Mouse (Mus musculus): ENCODE measurements at regions not wholly inside any gene's neighbourhood (a gene's known extent, or its start where the extent isn't known, plus 50 kb on each side); places are given as distances from the start of the nearest gene placed in this dataset.

DNA sequence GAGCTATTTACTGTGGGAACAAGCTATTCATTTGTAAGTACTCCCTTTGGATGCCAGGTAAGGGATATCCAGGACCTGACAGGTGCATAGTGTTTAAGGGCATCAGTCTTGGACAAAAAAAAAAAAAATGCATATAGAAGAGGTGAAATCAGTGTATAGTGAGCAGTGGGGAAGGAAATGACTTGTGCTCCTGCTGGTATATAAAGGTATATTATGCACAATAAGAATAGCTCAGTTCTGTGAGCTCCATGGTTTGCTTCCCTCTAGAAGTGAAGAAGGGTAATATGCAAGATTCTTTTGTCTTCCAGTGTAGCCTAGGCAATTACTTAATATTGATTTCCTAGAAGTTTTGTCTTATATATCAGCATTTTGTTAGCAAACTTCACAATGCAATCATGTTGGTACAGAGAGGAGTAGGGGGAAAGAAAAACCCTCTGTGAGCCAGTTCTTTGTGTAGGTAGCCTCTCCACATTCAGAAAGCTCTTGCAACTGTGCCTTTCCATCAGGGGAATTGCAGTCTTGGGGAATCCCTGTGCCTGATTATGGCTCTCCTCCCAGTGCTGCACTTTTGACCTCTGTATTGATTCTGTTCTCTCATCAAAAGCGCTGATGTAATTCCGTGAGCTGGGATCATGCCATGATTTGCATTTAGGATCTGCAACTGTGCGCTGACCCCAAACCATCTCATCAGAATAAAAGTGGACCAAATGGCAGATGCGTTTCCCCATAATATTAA is 840.7 kb upstream of the Gm5150 start:
- Histone ChIP-seq H3K9me3 (ENCODE audit: control insufficient read depth, low read length) (no peaks in the 10 kb centered on the region), H3K4me3 (ENCODE audit: low read depth, low read length) (no peak overlapping the region), H3K4me1 (ENCODE audit: control insufficient read depth, insufficient read depth, low read length) (no peaks in the 10 kb centered on the region), H3K9ac (ENCODE audit: low read depth, low read length) (no peak overlapping the region), H3K27me3 (replicated peaks; ENCODE audit: control insufficient read depth, insufficient read depth, low read length) (no peaks in the 10 kb centered on the region), H3K4me2 (ENCODE audit: low read depth, low read length) (no peak overlapping the region), H3K36me3 (ENCODE audit: control insufficient read depth, insufficient read depth, low read length) (no peaks in the 10 kb centered on the region), H3K27ac (replicated peaks; ENCODE audit: low read depth, low read length) (no peak overlapping the region)
- WGBS = 59% methylated on average over 4 of the region's 4 CpGs
- DNase-seq (ENCODE audit: low spot score) (peak; percentile 8), ATAC-seq (ENCODE audit: low read depth) (no peak)

DNA sequence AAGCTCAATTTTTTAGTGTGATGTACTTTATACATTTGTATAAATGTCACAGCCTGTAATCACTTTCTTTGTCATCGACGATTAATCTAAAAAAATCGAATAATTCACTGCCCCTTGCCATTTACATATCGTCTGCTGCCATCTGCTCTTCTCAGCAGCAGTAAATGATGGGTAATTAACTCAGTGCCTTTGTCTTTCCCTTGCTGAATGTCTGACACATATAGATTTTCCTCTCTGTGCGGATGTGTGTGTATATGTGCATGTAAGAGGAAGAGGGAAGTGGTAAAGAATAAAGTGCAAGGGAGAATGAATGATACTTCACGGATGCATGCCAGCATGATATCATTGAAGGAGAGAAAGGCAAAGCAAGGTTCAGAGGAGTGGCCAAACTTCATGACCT is 814.3 kb upstream of the Gm5150 start:
- no peak overlapping the region for H3K4me2 ChIP-seq (ENCODE audit: low read depth, low read length)
- 80% methylated on average over 6 of the region's 6 CpGs for WGBS
- no peak overlapping the region for H3K9ac ChIP-seq (ENCODE audit: low read depth, low read length)
- no peak overlapping the region for H3K27ac ChIP-seq (replicated peaks; ENCODE audit: low read depth, low read length)
- H3K4me3 ChIP-seq (ENCODE audit: low read depth, low read length) = no peak overlapping the region
- no peaks in the 10 kb centered on the region for H3K9me3 ChIP-seq (ENCODE audit: control insufficient read depth, low read length)
- DNase-seq (ENCODE audit: low spot score) = no peak
- no peaks in the 10 kb centered on the region for H3K27me3 ChIP-seq (replicated peaks; ENCODE audit: control insufficient read depth, insufficient read depth, low read length)
- no peaks in the 10 kb centered on the region for H3K36me3 ChIP-seq (ENCODE audit: control insufficient read depth, insufficient read depth, low read length)
- H3K4me1 ChIP-seq (ENCODE audit: control insufficient read depth, insufficient read depth, low read length) = no peaks in the 10 kb centered on the region
- ATAC-seq (ENCODE audit: low read depth) = no peak

DNA sequence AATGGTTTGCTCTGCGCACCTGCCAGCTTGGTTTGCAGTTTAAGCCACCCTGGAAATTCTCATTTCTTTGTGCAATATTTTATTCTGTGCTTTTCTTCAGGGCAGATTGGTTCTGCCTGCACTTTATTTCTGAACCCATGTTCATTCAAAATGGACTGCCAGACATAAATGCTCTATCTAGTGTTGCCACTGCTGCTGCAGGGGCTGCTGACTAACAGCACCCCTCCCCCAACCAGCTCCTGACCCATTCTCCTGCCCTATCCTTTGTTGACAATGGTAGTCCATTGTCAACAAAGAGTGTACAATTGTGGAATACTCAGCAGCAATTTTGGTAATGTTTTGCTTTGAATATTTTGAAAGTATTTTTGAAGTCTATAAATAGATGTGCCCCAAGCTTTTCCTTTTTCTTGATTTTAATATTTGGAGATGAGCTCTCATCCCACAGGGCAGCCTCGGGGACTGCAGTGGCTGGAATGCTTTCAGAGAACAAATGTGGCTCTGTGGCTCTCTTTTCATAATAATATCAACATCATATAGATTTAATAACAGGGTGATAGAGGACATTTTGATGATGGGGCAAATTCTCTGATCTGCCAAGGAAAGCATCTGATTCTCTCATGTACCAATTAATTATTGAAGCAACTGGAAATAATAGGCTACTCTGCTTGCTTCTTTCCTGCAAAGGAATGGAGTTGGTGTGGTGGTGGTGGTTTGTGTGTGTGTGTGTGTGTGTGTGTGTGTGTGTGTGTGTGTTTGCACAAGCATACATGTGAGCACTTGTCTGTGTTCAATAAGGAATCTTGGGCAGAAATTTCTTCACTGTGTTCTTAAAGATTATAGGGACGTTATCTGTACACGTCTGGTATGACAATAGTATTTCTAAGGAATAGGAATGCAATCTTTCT is 813.2 kb upstream of the Gm5150 start:
- WGBS = 77% methylated on average over 4 of the region's 4 CpGs
- DNase-seq (ENCODE audit: low spot score) (no peak), ATAC-seq (ENCODE audit: low read depth) (no peak)
- Histone ChIP-seq H3K4me2 (ENCODE audit: low read depth, low read length) (no peak overlapping the region), H3K27ac (replicated peaks; ENCODE audit: low read depth, low read length) (no peak overlapping the region), H3K9me3 (ENCODE audit: control insufficient read depth, low read length) (no peaks in the 10 kb centered on the region), H3K27me3 (replicated peaks; ENCODE audit: control insufficient read depth, insufficient read depth, low read length) (no peaks in the 10 kb centered on the region), H3K9ac (ENCODE audit: low read depth, low read length) (no peak overlapping the region), H3K36me3 (ENCODE audit: control insufficient read depth, insufficient read depth, low read length) (no peaks in the 10 kb centered on the region), H3K4me1 (ENCODE audit: control insufficient read depth, insufficient read depth, low read length) (no peaks in the 10 kb centered on the region), H3K4me3 (ENCODE audit: low read depth, low read length) (no peak overlapping the region)

DNA sequence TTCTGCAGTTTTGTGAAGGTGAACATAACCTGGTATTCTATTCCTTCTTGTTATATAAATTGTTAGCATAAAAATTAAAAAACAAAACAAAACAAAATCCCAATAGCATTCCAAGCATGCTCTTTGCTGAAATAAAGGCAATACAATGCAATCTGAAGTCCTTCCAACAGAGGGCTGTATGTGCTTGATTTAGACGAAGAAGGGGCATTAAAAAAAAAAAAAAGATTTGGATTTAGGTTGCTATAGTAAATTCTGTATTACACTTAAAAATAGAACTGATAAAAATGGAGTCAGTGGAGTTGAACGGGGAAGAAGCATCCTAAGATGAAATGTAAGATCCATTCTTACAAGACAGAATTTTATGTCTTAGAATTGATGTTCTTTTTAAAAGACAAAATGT is 810.6 kb upstream of the Gm5150 start:
- Histone ChIP-seq H3K4me3 (ENCODE audit: low read depth, low read length) (no peak overlapping the region), H3K27me3 (replicated peaks; ENCODE audit: control insufficient read depth, insufficient read depth, low read length) (no peaks in the 10 kb centered on the region), H3K4me1 (ENCODE audit: control insufficient read depth, insufficient read depth, low read length) (no peaks in the 10 kb centered on the region), H3K9me3 (ENCODE audit: control insufficient read depth, low read length) (no peaks in the 10 kb centered on the region), H3K27ac (replicated peaks; ENCODE audit: low read depth, low read length) (no peak overlapping the region), H3K36me3 (ENCODE audit: control insufficient read depth, insufficient read depth, low read length) (no peaks in the 10 kb centered on the region), H3K9ac (ENCODE audit: low read depth, low read length) (no peak overlapping the region), H3K4me2 (ENCODE audit: low read depth, low read length) (no peak overlapping the region)
- 36% methylated on average over 2 of the region's 2 CpGs for WGBS
- DNase-seq (ENCODE audit: low spot score) = peak; percentile 20
- ATAC-seq (ENCODE audit: low read depth) = no peak

DNA sequence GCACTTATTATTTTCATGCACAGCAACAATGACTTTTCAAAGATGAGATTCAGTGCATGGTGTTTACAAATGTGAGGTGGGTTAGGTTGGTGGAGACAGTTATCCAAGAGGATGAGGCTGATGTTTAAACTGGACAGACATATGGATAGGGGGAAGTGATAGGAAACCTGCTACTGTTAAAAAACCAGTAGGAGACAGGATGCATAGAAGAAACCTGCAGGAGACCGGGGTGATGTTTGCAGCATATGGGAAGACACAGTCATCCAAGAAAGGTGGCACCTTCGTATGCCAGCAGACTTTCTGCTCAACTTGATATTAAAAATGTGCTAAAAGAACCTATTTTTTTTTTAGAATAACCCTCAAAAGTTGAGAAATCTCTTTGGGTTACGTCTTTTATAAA is 809.9 kb upstream of the Gm5150 start:
- no peak overlapping the region for H3K27ac ChIP-seq (replicated peaks; ENCODE audit: low read depth, low read length)
- no peaks in the 10 kb centered on the region for H3K9me3 ChIP-seq (ENCODE audit: control insufficient read depth, low read length)
- ATAC-seq (ENCODE audit: low read depth) (no peak), DNase-seq (ENCODE audit: low spot score) (no peak)
- H3K27me3 ChIP-seq (replicated peaks; ENCODE audit: control insufficient read depth, insufficient read depth, low read length) = no peaks in the 10 kb centered on the region
- WGBS = 67% methylated on average over 3 of the region's 3 CpGs
- H3K4me2 ChIP-seq (ENCODE audit: low read depth, low read length) = no peak overlapping the region
- no peak overlapping the region for H3K4me3 ChIP-seq (ENCODE audit: low read depth, low read length)
- H3K36me3 ChIP-seq (ENCODE audit: control insufficient read depth, insufficient read depth, low read length) = no peaks in the 10 kb centered on the region
- H3K4me1 ChIP-seq (ENCODE audit: control insufficient read depth, insufficient read depth, low read length) = no peaks in the 10 kb centered on the region
- no peak overlapping the region for H3K9ac ChIP-seq (ENCODE audit: low read depth, low read length)

DNA sequence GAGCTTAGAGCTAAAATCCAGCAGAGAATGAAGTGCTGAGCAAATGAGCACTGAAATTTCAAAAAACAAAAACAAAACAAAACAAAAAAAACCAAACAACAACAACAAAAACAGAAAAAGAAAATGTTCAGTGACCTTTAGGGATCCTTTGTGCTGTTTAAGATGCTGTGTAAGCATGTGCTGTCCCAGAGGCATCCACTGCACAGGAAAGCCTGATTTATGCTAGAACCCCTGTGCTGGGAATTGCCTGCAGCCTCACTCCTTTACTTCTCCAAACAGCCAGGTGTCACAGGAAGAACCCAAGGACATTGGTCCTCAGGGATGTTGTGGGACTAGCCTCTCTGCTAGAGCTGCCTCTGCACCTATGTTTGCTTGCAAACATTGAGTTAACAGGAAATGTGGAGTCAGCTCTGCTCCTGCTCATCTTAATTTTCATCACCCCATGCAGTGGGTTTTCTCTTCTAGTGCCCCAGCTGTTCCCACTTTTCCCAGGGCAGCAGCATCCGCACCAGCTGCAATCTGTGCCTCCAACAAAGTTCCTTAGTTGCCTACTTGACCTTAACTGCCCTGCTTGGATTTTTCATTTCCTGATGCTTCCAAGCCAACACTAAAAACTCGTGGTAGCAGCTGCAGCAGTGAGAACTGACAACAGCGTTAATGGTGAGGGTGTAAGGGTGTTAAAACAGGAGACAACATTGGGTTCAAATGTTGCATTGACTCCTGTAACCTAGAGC is 804.8 kb upstream of the Gm5150 start:
- Histone ChIP-seq H3K9ac (ENCODE audit: low read depth, low read length) (no peak overlapping the region), H3K27me3 (replicated peaks; ENCODE audit: control insufficient read depth, insufficient read depth, low read length) (no peaks in the 10 kb centered on the region), H3K36me3 (ENCODE audit: control insufficient read depth, insufficient read depth, low read length) (no peaks in the 10 kb centered on the region), H3K4me2 (ENCODE audit: low read depth, low read length) (no peak overlapping the region), H3K4me3 (ENCODE audit: low read depth, low read length) (no peak overlapping the region), H3K27ac (replicated peaks; ENCODE audit: low read depth, low read length) (no peak overlapping the region), H3K4me1 (ENCODE audit: control insufficient read depth, insufficient read depth, low read length) (no peaks in the 10 kb centered on the region), H3K9me3 (ENCODE audit: control insufficient read depth, low read length) (no peaks in the 10 kb centered on the region)
- DNase-seq (ENCODE audit: low spot score) (peak; percentile 3), ATAC-seq (ENCODE audit: low read depth) (no peak)
- WGBS = 18% methylated on average over 3 of the region's 3 CpGs

DNA sequence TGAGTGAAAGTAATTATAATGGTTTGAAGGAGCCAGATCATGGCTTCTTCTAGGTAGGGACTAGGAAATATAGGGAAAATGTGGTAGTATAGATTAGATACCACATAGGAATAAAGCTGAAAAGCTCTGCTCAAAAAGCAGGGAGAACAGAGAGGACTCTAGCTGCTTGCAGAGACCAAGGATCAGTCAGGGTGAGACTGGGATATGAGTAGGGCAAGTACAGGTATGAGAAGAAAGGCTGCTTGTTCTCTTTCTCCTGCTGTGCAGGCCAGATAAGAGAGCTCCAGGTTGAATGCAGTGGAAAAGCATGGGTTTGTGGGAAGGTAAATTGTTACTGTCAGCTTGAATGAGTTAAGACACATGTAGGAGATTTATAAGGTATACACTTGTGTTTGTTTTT is 797.4 kb upstream of the Gm5150 start:
- no peak for ATAC-seq (ENCODE audit: low read depth)
- Histone ChIP-seq H3K36me3 (ENCODE audit: control insufficient read depth, insufficient read depth, low read length) (no peaks in the 10 kb centered on the region), H3K4me3 (ENCODE audit: low read depth, low read length) (no peak overlapping the region), H3K4me1 (ENCODE audit: control insufficient read depth, insufficient read depth, low read length) (no peaks in the 10 kb centered on the region), H3K9me3 (ENCODE audit: control insufficient read depth, low read length) (no peaks in the 10 kb centered on the region), H3K9ac (ENCODE audit: low read depth, low read length) (no peak overlapping the region), H3K27me3 (replicated peaks; ENCODE audit: control insufficient read depth, insufficient read depth, low read length) (no peaks in the 10 kb centered on the region), H3K27ac (replicated peaks; ENCODE audit: low read depth, low read length) (no peak overlapping the region), H3K4me2 (ENCODE audit: low read depth, low read length) (no peak overlapping the region)
- no peak for DNase-seq (ENCODE audit: low spot score)
